Mouse (Mus musculus): ENCODE data around the gene Zfp933.
"Not testable (repeated sequence)": the region's sequence is repeated elsewhere in the genome, so short reads cannot be mapped to it uniquely, and the experiment has no call there.

The Zfp933 gene

GRCm38 (mm10) chr4:147868450-147869031 lies 20.4 kb upstream of the Zfp933 start, which contains the start of the genes Miip and Fv1:
Gene Miip (minus strand): TSS chr4:147868816.
Gene Fv1 (plus strand): TSS chr4:147868979.
- TF ChIP-seq GATA4 (IDR thresholded peaks at IDR 0.05; ENCODE audit: insufficient replicate concordance, low read length), result no peak

- TF ChIP-seq GATA4 (IDR thresholded peaks at IDR 0.05; ENCODE audit: insufficient replicate concordance, low read length), result no peak
Measured at GRCm38 (mm10) chr4:147867563-147868449, 19.6 kb upstream of the Zfp933 start.

GRCm38 (mm10) chr4:147866056-147866455 lies 17.9 kb upstream of the Zfp933 start:
- TF ChIP-seq GATA4 (IDR thresholded peaks at IDR 0.05; ENCODE audit: insufficient replicate concordance, low read length), result no peak

GRCm38 (mm10) chr4:147865651-147866050 lies 17.5 kb upstream of the Zfp933 start:
- TF ChIP-seq GATA4 (IDR thresholded peaks at IDR 0.05; ENCODE audit: insufficient replicate concordance, low read length), result no peak

GRCm38 (mm10) chr4:147862051-147862450 lies 13.9 kb upstream of the Zfp933 start:
- TF ChIP-seq GATA4 (IDR thresholded peaks at IDR 0.05; ENCODE audit: insufficient replicate concordance, low read length), result no peak

- TF ChIP-seq GATA4 (IDR thresholded peaks at IDR 0.05; ENCODE audit: insufficient replicate concordance, low read length), result no peak
Measured at GRCm38 (mm10) chr4:147850776-147851175, 2.6 kb upstream of the Zfp933 start.

- no peak; the same call in 1 of the 2 replicates for TF ChIP-seq GATA4 (IDR thresholded peaks at IDR 0.05; ENCODE audit: insufficient replicate concordance, low read length)
Measured at GRCm38 (mm10) chr4:147848584-147848991, 422 bp upstream of the Zfp933 start.

GRCm38 (mm10) chr4:147842871-147843270 lies 5.3 kb downstream of the Zfp933 start:
- TF ChIP-seq GATA4 (IDR thresholded peaks at IDR 0.05; ENCODE audit: insufficient replicate concordance, low read length), result no peak

GRCm38 (mm10) chr4:147824389-147824788 lies 23.8 kb downstream of the Zfp933 start:
- TF ChIP-seq GATA4 (IDR thresholded peaks at IDR 0.05; ENCODE audit: insufficient replicate concordance, low read length), result no peak

GRCm38 (mm10) chr4:147814592-147815167 lies 33.5 kb downstream of the Zfp933 start:
- no peak for TF ChIP-seq GATA4 (IDR thresholded peaks at IDR 0.05; ENCODE audit: insufficient replicate concordance, low read length)

GRCm38 (mm10) chr4:147813249-147813765 lies 34.9 kb downstream of the Zfp933 start:
- no peak for TF ChIP-seq GATA4 (IDR thresholded peaks at IDR 0.05; ENCODE audit: insufficient replicate concordance, low read length)

- not testable (repeated sequence) for TF ChIP-seq GATA4 (IDR thresholded peaks at IDR 0.05; ENCODE audit: insufficient replicate concordance, low read length)
Measured at GRCm38 (mm10) chr4:147809292-147809965, 38.7 kb downstream of the Zfp933 start, which contains the start of gene Zfp984. Gene Zfp984 (minus strand): TSS chr4:147809788.
